Mouse (Mus musculus): ENCODE measurements around the gene Mzt1. TPM values are rescaled to one million over a fixed set of nuclear protein-coding genes. Genes with fewer than 3 reads are reported as not detected.
"Not testable (repeated sequence)": the region's sequence is repeated elsewhere in the genome, so short reads cannot be mapped to it uniquely, and the experiment has no call there.

Gene Mzt1
- polyA plus RNA-seq, 1 experiment from 2014 or later, result 64.6 TPM

GRCm38 (mm10) chr14:99041416-99041815, 4.5 kb downstream of the Mzt1 start:
- WGBS (ENCODE audit: insufficient replicate concordance), result 53% methylated on average over 4 of the region's 4 CpGs
- Histone ChIP-seq H3K36me3 (peaks cover 35% of the 10 kb centered on the region), H3K4me1 (peaks cover 49% of the 10 kb centered on the region), H3K27me3 (replicated peaks) (no peaks in the 10 kb centered on the region), H3K9ac (no peak overlapping the region; the same call in 1 of the 2 replicates), H3K4me3 (no peak overlapping the region), H3K4me2 (0 out of 2 replicates have a peak overlapping the region, but pooled peaks have one; percentile 13), H3K27ac (no peak overlapping the region), H3K9me3 (replicated peaks) (no peaks in the 10 kb centered on the region)
- no peak for ATAC-seq

DNA sequence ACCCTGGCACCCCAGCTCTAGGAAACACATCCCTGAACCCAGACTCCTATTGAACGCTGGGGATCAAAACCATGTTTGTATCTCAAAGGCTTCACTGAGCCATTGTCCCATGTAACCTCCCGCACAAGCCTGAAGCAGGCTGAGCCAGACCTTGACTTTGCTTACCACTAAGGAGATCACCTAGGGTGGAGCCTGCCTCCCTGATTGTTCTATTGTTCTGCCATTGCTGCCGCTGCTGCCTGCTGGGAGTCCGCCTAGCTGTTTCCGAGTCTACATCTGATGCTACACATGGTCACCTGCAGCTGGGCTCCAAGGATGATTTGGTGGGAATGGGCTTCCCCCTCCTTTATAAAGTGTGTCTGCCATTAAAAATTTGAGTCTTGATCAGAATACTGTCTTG, 6.6 kb downstream of the Mzt1 start:
- H3K27me3 ChIP-seq (replicated peaks), result not testable (repeated sequence)

GRCm38 (mm10) chr14:99037703-99038102, 8.2 kb downstream of the Mzt1 start:
- no peaks in the 10 kb centered on the region for H3K9me3 ChIP-seq (replicated peaks)
- H3K36me3 ChIP-seq, result peaks cover 54% of the 10 kb centered on the region
- H3K4me3 ChIP-seq, result no peak overlapping the region
- H3K4me2 ChIP-seq, result no peak overlapping the region
- no peak overlapping the region for H3K9ac ChIP-seq
- no peaks in the 10 kb centered on the region for H3K27me3 ChIP-seq (replicated peaks)
- no peak for ATAC-seq
- WGBS (ENCODE audit: insufficient replicate concordance), result 79% methylated on average over 2 of the region's 2 CpGs
- H3K4me1 ChIP-seq, result peaks cover 29% of the 10 kb centered on the region
- H3K27ac ChIP-seq, result no peak overlapping the region

More for the DNA sequence above, 6.6 kb downstream of the Mzt1 start:
- H3K9me3 ChIP-seq (replicated peaks); H3K27ac ChIP-seq; ATAC-seq; H3K4me2 ChIP-seq; H3K4me3 ChIP-seq; H3K9ac ChIP-seq: not testable (repeated sequence)
- H3K4me1 ChIP-seq, result peaks cover 40% of the 10 kb centered on the region
- peaks cover 48% of the 10 kb centered on the region for H3K36me3 ChIP-seq
- 77% methylated on average over 5 of the region's 5 CpGs for WGBS (ENCODE audit: insufficient replicate concordance)

- 77% methylated on average over 4 of the region's 4 CpGs for WGBS (ENCODE audit: insufficient replicate concordance)
- H3K36me3 ChIP-seq, result peaks cover 61% of the 10 kb centered on the region
- H3K4me3 ChIP-seq, result no peak overlapping the region
- no peak overlapping the region for H3K9ac ChIP-seq
- no peak for ATAC-seq
- no peaks in the 10 kb centered on the region for H3K9me3 ChIP-seq (replicated peaks)
- no peak overlapping the region for H3K4me2 ChIP-seq
- H3K27ac ChIP-seq, result no peak overlapping the region
- H3K4me1 ChIP-seq, result peaks cover 16% of the 10 kb centered on the region
- H3K27me3 ChIP-seq (replicated peaks), result no peaks in the 10 kb centered on the region
These were observed 9.9 kb downstream of the Mzt1 start for GRCm38 (mm10) chr14:99036039-99036438.

DNA sequence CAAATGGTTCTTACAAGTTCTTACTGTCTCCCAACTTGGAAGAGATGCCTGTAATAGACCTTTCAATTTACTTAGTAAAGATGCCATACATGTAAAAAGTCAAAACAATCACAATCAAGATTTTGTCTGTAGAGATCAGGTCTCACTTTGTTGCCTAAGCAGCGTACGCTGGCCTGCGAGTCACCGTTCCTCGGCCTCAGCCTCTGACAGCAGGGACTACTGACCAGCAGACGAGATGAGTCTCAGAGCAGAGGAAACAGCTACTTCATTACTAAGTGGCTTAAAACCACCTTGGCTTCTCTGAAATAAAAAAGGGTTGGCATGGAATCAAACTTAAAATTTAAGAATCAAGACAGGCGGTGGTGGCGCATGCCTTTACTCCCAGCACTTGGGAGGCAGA, 11.1 kb downstream of the Mzt1 start:
- not testable (repeated sequence) for H3K27ac ChIP-seq; ATAC-seq; H3K4me3 ChIP-seq; H3K4me2 ChIP-seq; H3K9me3 ChIP-seq (replicated peaks); H3K27me3 ChIP-seq (replicated peaks); H3K9ac ChIP-seq
- H3K36me3 ChIP-seq, result peaks cover 55% of the 10 kb centered on the region
- WGBS (ENCODE audit: insufficient replicate concordance), result 91% methylated on average over 8 of the region's 8 CpGs
- H3K4me1 ChIP-seq, result peaks cover 12% of the 10 kb centered on the region; the same call in 1 of the 2 replicates

DNA sequence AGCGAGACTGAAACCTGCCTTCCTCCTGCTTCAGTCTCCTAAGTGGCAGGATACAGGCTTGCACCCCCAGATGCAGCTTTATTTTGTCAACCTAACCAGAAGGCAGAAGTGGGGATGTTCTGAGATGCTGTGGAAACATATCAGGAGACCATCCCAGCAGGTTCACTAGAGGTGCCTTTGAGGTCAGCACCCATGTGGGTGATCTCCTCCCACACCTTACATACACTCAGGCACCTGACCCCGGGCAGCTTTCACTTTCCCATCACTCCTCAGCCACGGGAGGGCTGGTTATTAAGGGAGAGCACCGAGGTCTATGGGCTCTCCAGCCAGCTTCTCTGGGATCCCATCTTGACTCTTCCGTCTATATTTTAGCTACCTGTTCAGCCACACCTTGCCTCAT, 13.3 kb downstream of the Mzt1 start:
- Histone ChIP-seq H3K4me3 (no peak overlapping the region), H3K4me1 (peaks cover 1% of the 10 kb centered on the region; the same call in 1 of the 2 replicates), H3K27ac (no peak overlapping the region), H3K36me3 (peaks cover 33% of the 10 kb centered on the region), H3K27me3 (replicated peaks) (no peaks in the 10 kb centered on the region), H3K9me3 (replicated peaks) (no peaks in the 10 kb centered on the region), H3K4me2 (no peak overlapping the region), H3K9ac (no peak overlapping the region)
- 81% methylated on average over 5 of the region's 5 CpGs for WGBS (ENCODE audit: insufficient replicate concordance)
- 0 out of 2 replicates have a peak, but pooled peaks have one; percentile 18 for ATAC-seq

DNA sequence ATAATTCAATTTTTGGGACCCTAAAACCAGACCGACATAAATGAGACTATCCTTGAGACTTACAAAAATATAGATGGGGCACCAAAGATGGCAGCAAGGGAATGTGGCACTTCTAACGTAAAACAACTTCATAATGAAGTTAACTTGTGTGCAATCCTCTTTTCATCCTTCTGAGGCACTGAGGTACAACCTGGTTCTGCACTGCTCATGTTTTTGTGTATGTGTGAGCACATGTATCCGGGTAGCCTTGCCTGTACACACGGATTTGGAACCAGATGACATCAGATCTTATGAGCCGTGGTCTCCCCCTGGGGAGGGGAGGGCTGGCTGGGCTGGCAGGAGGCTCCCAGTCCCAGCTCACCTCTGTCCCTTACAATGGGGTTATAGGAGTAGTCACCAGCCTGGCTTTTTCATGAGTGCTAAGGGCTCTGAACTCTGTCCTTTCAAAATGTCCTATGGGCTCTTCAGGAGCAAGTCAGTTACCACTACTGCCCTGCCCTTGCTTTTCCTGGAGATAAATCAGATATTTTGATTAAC, 14.5 kb downstream of the Mzt1 start:
- no peak for ATAC-seq
- H3K4me2 ChIP-seq, result no peak overlapping the region
- WGBS (ENCODE audit: insufficient replicate concordance), result 83% methylated on average over 5 of the region's 5 CpGs
- H3K4me3 ChIP-seq, result no peak overlapping the region
- no peaks in the 10 kb centered on the region for H3K4me1 ChIP-seq
- H3K9ac ChIP-seq, result no peak overlapping the region
- no peak overlapping the region for H3K27ac ChIP-seq
- H3K36me3 ChIP-seq, result peaks cover 28% of the 10 kb centered on the region
- H3K27me3 ChIP-seq (replicated peaks), result no peaks in the 10 kb centered on the region
- H3K9me3 ChIP-seq (replicated peaks), result no peaks in the 10 kb centered on the region

- no peak for ATAC-seq
- H3K4me2 ChIP-seq, result no peak overlapping the region
- no peak overlapping the region for H3K4me3 ChIP-seq
- H3K9ac ChIP-seq, result no peak overlapping the region
- H3K9me3 ChIP-seq (replicated peaks), result no peaks in the 10 kb centered on the region
- no peaks in the 10 kb centered on the region for H3K27me3 ChIP-seq (replicated peaks)
- no peaks in the 10 kb centered on the region for H3K4me1 ChIP-seq
- no peak overlapping the region for H3K27ac ChIP-seq
- WGBS (ENCODE audit: insufficient replicate concordance), result 69% methylated on average over 5 of the region's 5 CpGs
- H3K36me3 ChIP-seq, result peaks cover 19% of the 10 kb centered on the region
These were observed 15.9 kb downstream of the Mzt1 start for GRCm38 (mm10) chr14:99029987-99030386.

DNA sequence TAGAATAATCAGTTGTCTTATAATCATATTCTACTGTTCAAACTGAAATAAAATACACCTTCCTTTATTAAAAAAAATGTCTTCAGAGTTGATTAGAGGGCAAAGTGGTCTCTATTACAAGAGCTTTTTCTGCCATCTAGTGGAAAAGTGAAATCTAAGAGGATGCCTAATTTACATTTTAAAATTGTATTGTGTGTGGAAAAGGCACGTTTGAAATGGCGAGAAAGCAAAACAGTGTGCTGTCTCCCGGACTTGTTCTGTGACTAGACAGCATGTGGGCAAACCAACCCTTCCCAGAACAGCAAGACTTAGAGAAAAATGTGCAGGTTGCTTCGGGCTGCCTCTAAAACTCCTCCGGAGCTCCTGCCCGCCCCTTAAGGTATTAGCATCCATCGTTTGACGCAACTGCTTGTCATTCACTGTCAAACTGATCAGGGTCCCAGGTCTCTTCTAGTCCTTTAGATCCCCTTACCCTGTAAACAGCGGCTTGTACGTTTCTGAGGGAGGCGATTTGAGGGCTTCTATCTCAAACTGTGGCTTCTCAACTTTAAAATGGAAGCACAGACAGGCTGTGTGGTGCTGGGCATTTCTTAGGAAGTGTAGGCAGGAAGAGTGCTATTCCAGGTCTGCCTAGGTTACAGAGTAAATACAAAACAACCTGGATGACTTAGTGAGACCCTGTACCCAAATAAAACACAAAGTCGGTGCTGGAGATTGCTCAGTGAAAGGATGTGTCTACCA, 23.4 kb downstream of the Mzt1 start:
- H3K36me3 ChIP-seq, result no peaks in the 10 kb centered on the region
- ATAC-seq, result no peak
- H3K9me3 ChIP-seq (replicated peaks), result no peaks in the 10 kb centered on the region
- H3K4me2 ChIP-seq, result no peak overlapping the region
- no peak overlapping the region for H3K9ac ChIP-seq
- 37% methylated on average over 12 of the region's 12 CpGs for WGBS (ENCODE audit: insufficient replicate concordance)
- no peak overlapping the region for H3K27ac ChIP-seq
- no peaks in the 10 kb centered on the region for H3K4me1 ChIP-seq
- H3K27me3 ChIP-seq (replicated peaks), result no peaks in the 10 kb centered on the region
- H3K4me3 ChIP-seq, result no peak overlapping the region

GRCm38 (mm10) chr14:99019136-99019808, 26.7 kb downstream of the Mzt1 start:
- Histone ChIP-seq H3K27ac (no peak overlapping the region), H3K27me3 (replicated peaks) (no peaks in the 10 kb centered on the region), H3K36me3 (no peaks in the 10 kb centered on the region), H3K4me1 (no peaks in the 10 kb centered on the region), H3K9me3 (replicated peaks) (no peaks in the 10 kb centered on the region), H3K4me3 (no peak overlapping the region), H3K9ac (no peak overlapping the region), H3K4me2 (no peak overlapping the region)
- ATAC-seq, result no peak
- 43% methylated on average over 10 of the region's 10 CpGs for WGBS (ENCODE audit: insufficient replicate concordance)

DNA sequence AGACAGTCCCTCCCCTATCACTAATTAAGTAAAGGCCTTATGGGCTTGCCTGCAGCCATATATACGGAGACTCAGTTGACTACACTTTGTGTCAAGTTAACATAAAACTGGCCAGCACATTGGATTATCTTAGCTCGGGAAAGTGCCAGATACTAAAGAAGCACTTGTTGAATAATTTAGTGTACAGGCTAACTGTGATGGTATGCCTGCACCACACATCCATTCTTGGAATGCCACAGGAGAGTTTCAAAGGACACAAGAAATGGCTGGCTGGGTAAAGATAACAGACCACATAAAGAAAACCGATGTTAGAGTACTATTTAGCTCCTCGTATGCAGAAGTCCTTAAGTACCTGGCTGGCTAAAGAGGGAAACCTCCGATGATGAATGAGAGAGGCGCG, 27.2 kb downstream of the Mzt1 start:
- no peaks in the 10 kb centered on the region for H3K9me3 ChIP-seq (replicated peaks)
- no peak overlapping the region for H3K4me3 ChIP-seq
- H3K4me2 ChIP-seq, result no peak overlapping the region
- no peak overlapping the region for H3K27ac ChIP-seq
- no peaks in the 10 kb centered on the region for H3K36me3 ChIP-seq
- no peaks in the 10 kb centered on the region for H3K27me3 ChIP-seq (replicated peaks)
- WGBS (ENCODE audit: insufficient replicate concordance), result 56% methylated on average over 7 of the region's 7 CpGs
- no peak for ATAC-seq
- H3K4me1 ChIP-seq, result no peaks in the 10 kb centered on the region
- H3K9ac ChIP-seq, result no peak overlapping the region

DNA sequence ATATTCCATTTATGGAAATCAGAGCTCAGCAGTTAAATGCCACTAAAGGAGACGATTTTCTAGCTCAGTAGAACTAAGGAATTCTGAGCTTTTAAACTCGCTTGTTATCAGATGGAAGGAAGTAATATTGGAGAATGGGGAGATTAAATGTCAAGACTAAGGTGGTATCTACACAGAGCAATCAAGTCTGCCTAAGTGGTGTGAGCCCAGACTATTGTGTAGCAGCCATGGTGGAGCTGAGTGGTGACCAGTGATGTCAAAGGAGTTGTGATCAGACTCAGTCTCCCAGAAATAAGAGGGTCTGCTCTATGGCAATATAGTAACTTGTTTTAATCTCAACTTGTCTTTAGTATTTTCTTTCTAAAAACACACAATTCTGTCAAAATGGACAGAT, 35.0 kb downstream of the Mzt1 start:
- H3K9ac ChIP-seq, result no peak overlapping the region
- H3K4me3 ChIP-seq, result no peak overlapping the region
- no peak overlapping the region for H3K27ac ChIP-seq
- no peaks in the 10 kb centered on the region for H3K36me3 ChIP-seq
- H3K4me1 ChIP-seq, result no peaks in the 10 kb centered on the region
- no peaks in the 10 kb centered on the region for H3K27me3 ChIP-seq (replicated peaks)
- H3K9me3 ChIP-seq (replicated peaks), result no peaks in the 10 kb centered on the region
- WGBS (ENCODE audit: insufficient replicate concordance), result 16% methylated on average over 2 of the region's 2 CpGs
- no peak for ATAC-seq
- no peak overlapping the region for H3K4me2 ChIP-seq

Measured in liver, embryonic 12.5 days (tissue).